Mouse (Mus musculus): ENCODE data around the gene Gab1.

Gene Gab1

GRCm38 (mm10) chr8:80810916-80811315 lies 69.4 kb downstream of the Gab1 start:
- DNase-seq (ENCODE audit: low read depth, low spot score), result no peak

GRCm38 (mm10) chr8:80810442-80810841 lies 69.9 kb downstream of the Gab1 start:
- no peak for DNase-seq (ENCODE audit: low read depth, low spot score)

- no peak for DNase-seq (ENCODE audit: low read depth, low spot score)
Measured at GRCm38 (mm10) chr8:80807807-80808505, 72.4 kb downstream of the Gab1 start.

- no peak for DNase-seq (ENCODE audit: low read depth, low spot score)
Measured at GRCm38 (mm10) chr8:80804066-80804619, 76.2 kb downstream of the Gab1 start.

- DNase-seq (ENCODE audit: low read depth, low spot score), result peak; percentile 51
Measured at GRCm38 (mm10) chr8:80798778-80799177, 81.5 kb downstream of the Gab1 start.

GRCm38 (mm10) chr8:80798198-80798777 lies 82.0 kb downstream of the Gab1 start:
- no peak for DNase-seq (ENCODE audit: low read depth, low spot score)

GRCm38 (mm10) chr8:80796070-80796469 lies 84.2 kb downstream of the Gab1 start:
- no peak for DNase-seq (ENCODE audit: low read depth, low spot score)

- no peak for DNase-seq (ENCODE audit: low read depth, low spot score)
Measured at GRCm38 (mm10) chr8:80794585-80795509, 85.5 kb downstream of the Gab1 start.

- no peak for DNase-seq (ENCODE audit: low read depth, low spot score)
Measured at GRCm38 (mm10) chr8:80793791-80794515, 86.4 kb downstream of the Gab1 start.

GRCm38 (mm10) chr8:80792214-80792613 lies 88.1 kb downstream of the Gab1 start:
- DNase-seq (ENCODE audit: low read depth, low spot score), result no peak

GRCm38 (mm10) chr8:80789324-80789723 lies 91.0 kb downstream of the Gab1 start:
- no peak for DNase-seq (ENCODE audit: low read depth, low spot score)

GRCm38 (mm10) chr8:80784559-80784958 lies 95.8 kb downstream of the Gab1 start:
- DNase-seq (ENCODE audit: low read depth, low spot score), result no peak

- no peak for DNase-seq (ENCODE audit: low read depth, low spot score)
Measured at GRCm38 (mm10) chr8:80783271-80783670, 97.0 kb downstream of the Gab1 start.

- no peak for DNase-seq (ENCODE audit: low read depth, low spot score)
Measured at GRCm38 (mm10) chr8:80781338-80781737, 99.0 kb downstream of the Gab1 start.

GRCm38 (mm10) chr8:80780271-80780670 lies 100.0 kb downstream of the Gab1 start:
- no peak for DNase-seq (ENCODE audit: low read depth, low spot score)

- no peak for DNase-seq (ENCODE audit: low read depth, low spot score)
Measured at GRCm38 (mm10) chr8:80776436-80776835, 103.9 kb downstream of the Gab1 start.

GRCm38 (mm10) chr8:80772732-80773460 lies 107.4 kb downstream of the Gab1 start:
- peak; percentile 41 for DNase-seq (ENCODE audit: low read depth, low spot score)

- DNase-seq (ENCODE audit: low read depth, low spot score), result no peak
Measured at GRCm38 (mm10) chr8:80768451-80768850, 111.9 kb downstream of the Gab1 start.

- DNase-seq (ENCODE audit: low read depth, low spot score), result peak; percentile 84
Measured at GRCm38 (mm10) chr8:80753017-80753715, 127.2 kb downstream of the Gab1 start.

GRCm38 (mm10) chr8:80752429-80752828 lies 127.9 kb downstream of the Gab1 start:
- DNase-seq (ENCODE audit: low read depth, low spot score), result no peak

All from R1 (cell line).